Mouse (Mus musculus): ENCODE data around the gene Cdkal1. TPM values are rescaled to one million over a fixed set of nuclear protein-coding genes. Genes with fewer than 3 reads are reported as not detected.

The Cdkal1 gene
- 7.9 and 12.0 TPM in 2 replicates for polyA plus RNA-seq (2012; rRNA removed)

GRCm38 (mm10) chr13:29855281-29856031 lies at the start of gene Cdkal1:
Gene Cdkal1, minus strand, starts transcription at chr13:29855674.

Other genes starting within 250 kb of the Cdkal1 start
- gene E2f3, start 130.4 kb upstream of the Cdkal1 start, polyA plus RNA-seq (2012; rRNA removed) = 24.8 and 31.8 TPM in 2 replicates

Data from central nervous system, embryonic 11.5 days (tissue).